Mouse (Mus musculus) cortical plate, adult 2 months (tissue): Measurements from ENCODE around the gene Tmod2.

Experiments
- CTCF ChIP-seq: fragments of 200-500 bp; IDR thresholded peaks from 2 replicates; pipeline ENCODE4 v1.5.1; 2011; ENCODE audit warnings: mild to moderate bottlenecking, control low read depth, low read length; ENCODE audit not compliant: insufficient read depth; ENCODE audit errors: extremely low read depth
- POLR2A ChIP-seq: fragments of 200-500 bp; IDR thresholded peaks from 2 replicates; pipeline ENCODE4 v1.6.1; 2011; ENCODE audit warnings: mild to moderate bottlenecking, low read length, control low read depth; ENCODE audit not compliant: insufficient read depth; ENCODE audit errors: extremely low read depth

- no peak for TF ChIP-seq POLR2A
- TF ChIP-seq CTCF: no peak
Observed at GRCm38 (mm10) chr9:75534431-75534962, 76.6 kb downstream of the Tmod2 start.
